Mouse (Mus musculus) heart, postnatal 36 days (tissue): Measurements from ENCODE around the gene Sdk1. TPM values are rescaled to one million over a fixed set of nuclear protein-coding genes. Genes with fewer than 3 reads are reported as not detected.

ENCODE experiments used
- DNase-seq, 2 experiments: peaks; one replicate each; pipeline ENCODE4 v3.0.0; 2021 to 2022
- intact Hi-C: fragments of 180-260 bp; cut with DNase I; formaldehyde crosslinking; loops from one replicate; pipeline ENCODE4 v1.15.1; 2025
- total RNA-seq, 2 experiments: library from RNA; stranded (reverse); gene quantifications; 2 replicates each; pipeline ENCODE4 v1.2.3; 2021

The Sdk1 gene
- total RNA-seq, 2 experiments from 2014 or later: 1.7 to 1.8 TPM

DNA sequence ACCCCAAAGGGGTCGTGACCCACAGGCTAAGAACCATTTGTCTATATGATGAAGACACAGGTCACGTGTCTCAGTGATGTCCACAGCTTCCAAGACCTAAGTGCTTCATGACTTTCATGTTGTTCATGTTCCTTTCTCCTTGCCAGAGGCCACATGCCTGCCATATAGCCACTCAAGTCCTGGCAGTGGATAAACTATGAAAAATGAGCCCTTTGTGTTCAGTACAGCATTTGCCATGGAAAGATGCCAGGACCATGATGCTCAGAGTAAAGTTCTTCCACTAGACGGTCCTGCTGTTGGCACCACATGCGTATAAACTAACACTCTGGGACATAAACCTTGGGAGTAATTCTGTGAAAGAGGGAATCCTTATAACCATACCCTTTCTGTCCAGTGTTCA is 75.8 kb downstream of the Sdk1 start:
- DNase-seq: no peak
- intact Hi-C loops: no loop called here

DNA sequence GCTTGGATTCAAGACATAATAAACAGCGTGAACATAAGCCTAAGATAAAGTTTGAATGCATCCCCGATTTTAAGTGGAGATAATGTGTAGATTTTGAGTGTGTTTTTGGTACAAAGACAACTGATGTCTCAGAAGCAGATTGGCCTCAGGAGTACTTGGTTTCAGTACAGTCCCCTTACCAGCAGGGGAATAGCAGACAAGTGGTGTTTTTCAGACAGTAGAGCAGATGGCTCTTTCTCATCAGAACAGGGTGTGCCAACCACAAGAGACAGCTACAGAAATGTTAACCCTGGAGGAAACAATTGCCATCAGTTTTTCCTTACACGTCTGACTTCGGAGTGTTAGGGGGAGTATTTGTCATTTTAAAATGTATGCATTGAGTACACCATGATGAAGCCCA is 83.6 kb downstream of the Sdk1 start:
- DNase-seq: no peak
- intact Hi-C loops: no loop called here

GRCm38 (mm10) chr5:141344376-141344775 is 103.1 kb downstream of the Sdk1 start:
- intact Hi-C loops: no loop called here
- DNase-seq: no peak

- intact Hi-C loops: no loop called here
- no peak for DNase-seq
Measured at GRCm38 (mm10) chr5:141345476-141345875, 104.2 kb downstream of the Sdk1 start.

- intact Hi-C loops: no loop called here
- DNase-seq: no peak
Measured at GRCm38 (mm10) chr5:141362676-141363075, 121.4 kb downstream of the Sdk1 start.

GRCm38 (mm10) chr5:141363956-141364355 is 122.7 kb downstream of the Sdk1 start:
- intact Hi-C loops: no loop called here
- DNase-seq: no peak

GRCm38 (mm10) chr5:141368567-141368966 is 127.3 kb downstream of the Sdk1 start:
- intact Hi-C loops: no loop called here
- no peak for DNase-seq

GRCm38 (mm10) chr5:141374797-141375196 is 133.5 kb downstream of the Sdk1 start:
- intact Hi-C loops: no loop called here
- DNase-seq: no peak

GRCm38 (mm10) chr5:141379836-141380773 is 138.8 kb downstream of the Sdk1 start:
- DNase-seq: no peak
- intact Hi-C loops: no loop called here

DNA sequence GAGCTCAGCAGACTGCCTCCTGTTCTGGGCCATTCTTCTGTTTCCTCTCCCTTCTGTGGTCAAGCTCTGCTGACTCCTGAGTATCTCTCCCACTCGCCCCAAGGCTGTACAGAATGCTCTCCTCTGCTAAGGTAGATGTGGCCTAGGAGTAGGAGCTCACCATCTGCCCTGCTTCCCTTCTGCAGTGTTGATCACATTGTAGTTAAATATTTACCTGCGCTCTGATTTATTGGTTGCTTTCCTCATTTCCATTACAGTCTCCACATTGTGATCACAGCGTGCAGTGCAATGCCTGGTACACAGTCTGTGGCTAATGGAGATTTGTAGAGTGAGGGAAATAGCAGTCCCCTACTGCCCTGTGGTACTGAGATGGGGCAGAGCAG is 139.5 kb downstream of the Sdk1 start:
- DNase-seq: no peak
- intact Hi-C loops: no loop called here

- intact Hi-C loops: no loop called here
- DNase-seq: no peak
Measured at GRCm38 (mm10) chr5:141381581-141381980, 140.3 kb downstream of the Sdk1 start.

DNA sequence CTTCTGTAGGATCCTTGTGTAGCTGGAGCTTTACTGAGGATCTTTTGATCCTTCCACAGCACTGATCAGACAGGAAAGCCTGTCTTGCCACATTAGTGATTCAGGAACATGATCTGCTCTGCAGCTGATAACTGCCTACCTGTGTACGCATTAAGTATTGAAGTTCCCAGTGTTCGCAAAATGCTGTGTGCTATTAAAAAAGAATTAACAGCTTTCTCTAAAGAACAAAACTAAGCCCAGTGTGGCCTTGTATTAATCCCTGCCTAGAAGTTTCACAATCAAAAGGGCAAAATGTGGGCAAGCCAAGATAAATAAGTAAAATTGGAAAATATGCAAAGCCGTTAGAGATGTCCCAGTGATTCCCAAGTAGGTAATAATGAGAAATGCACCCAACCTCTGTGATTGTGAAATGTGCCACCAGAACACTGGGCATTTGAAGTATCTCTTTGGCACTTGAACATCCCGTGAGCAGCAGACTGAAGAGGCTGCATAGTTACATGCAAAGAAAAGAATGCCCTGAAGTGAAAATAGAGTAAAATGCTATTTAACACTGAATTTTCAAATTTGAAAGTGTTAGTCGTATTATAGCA is 141.1 kb downstream of the Sdk1 start:
- no peak for DNase-seq
- intact Hi-C loops: no loop called here

DNA sequence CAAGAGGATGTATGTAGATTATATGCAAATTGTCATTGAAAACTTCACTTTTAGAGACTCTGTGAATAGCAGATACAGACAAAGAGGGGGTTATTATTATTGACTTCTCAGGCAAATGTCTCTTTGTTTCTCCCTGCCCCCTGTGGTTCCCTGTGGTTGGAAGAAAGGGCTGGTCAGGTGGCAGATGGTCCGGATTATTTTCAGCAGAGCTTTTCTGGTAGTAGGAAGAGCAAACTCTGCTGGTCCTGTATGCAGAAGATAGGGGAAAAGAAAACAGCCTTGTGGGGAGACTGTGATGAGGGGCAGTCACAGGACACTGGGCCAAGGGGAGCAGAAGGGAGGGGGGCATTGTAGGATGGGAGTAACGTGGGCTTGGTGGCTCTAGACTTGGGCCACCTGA is 147.2 kb downstream of the Sdk1 start:
- no peak for DNase-seq
- intact Hi-C loops: no loop called here

DNA sequence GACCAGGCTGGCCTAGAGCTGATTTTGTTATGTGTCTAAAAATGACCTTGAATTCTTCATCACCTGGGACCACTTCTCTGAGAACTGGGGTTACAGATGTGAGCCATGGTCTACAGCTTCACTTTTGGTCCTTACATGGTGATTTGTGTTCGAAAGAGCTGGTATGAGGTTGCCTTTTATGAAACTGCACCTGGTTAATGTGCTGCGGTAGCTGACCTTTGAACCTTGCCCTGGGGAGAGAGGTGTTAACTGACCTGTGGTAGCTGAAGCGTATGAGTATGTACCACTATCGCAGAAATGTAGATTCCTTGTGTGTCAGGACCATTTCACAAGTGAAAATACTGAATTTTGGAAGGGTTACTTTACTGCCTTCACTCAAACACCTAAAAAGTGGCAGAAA is 149.3 kb downstream of the Sdk1 start:
- no peak for DNase-seq
- intact Hi-C loops: no loop called here

- no peak for DNase-seq
- intact Hi-C loops: no loop called here
Measured at GRCm38 (mm10) chr5:141391153-141391552, 149.9 kb downstream of the Sdk1 start.

GRCm38 (mm10) chr5:141393846-141394245 is 152.6 kb downstream of the Sdk1 start:
- intact Hi-C loops: no loop called here
- DNase-seq: no peak

DNA sequence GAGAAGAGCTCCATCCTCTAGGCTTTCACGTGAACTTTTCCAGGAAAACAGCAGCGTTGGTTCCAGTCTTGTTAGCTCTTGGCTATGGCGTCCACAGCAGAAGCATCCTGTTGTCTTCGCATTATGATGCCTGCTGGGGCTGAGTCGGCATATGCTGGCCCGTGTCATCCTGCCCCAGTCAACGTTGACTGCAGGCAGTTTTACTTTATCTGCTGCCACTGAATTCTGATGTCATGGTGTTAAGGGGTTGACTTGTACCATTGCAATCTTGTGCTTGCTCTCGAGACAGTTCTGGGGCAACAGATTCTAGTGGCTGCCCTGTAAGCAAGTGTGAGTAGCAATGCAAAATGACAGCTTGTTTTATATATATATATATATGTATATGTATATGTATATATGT is 153.3 kb downstream of the Sdk1 start:
- DNase-seq: no peak
- intact Hi-C loops: no loop called here

DNA sequence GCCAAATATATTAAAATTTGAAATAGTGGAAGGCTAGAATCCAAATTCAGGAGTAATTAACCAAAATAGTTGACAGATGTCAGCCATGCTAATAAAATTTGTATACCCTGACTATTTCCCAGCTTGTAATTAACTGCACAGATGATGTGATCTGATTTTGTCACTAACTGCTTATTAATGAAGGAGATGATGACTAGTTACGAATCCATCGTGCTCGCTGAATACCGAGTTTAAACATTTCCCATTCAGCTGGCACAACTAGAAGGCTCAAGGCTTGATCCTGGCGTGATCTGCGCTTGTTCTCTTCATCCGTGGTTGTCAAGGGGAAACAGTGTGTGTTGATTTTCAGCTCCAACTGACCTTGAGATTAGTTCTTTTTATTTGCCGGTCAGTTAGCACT is 162.5 kb downstream of the Sdk1 start:
- intact Hi-C loops: no loop called here
- DNase-seq: no peak

GRCm38 (mm10) chr5:141404651-141405050 is 163.4 kb downstream of the Sdk1 start:
- intact Hi-C loops: no loop called here
- no peak for DNase-seq

GRCm38 (mm10) chr5:141406926-141407325 is 165.6 kb downstream of the Sdk1 start:
- intact Hi-C loops: no loop called here

DNA sequence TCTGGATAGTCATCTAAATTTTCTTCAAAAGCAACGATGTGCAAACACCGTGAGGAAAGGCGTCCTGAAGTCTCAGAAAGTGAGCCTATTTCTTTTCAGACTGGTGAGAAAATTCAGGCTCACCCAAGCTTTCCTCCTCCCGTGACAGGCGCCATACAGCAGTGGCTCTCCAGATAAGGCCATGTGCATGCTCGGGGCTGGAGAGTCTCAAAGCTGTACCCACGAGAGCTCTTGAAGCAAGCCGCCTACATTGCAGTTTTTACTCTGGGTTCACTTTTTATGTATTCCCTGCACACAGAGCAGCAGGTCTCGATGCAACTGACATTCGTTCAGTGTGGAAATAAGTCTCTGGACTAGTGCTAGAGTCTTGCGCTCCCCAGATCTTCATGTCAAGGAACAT is 171.7 kb downstream of the Sdk1 start:
- intact Hi-C loops: no loop called here

More at GRCm38 (mm10) chr5:141406926-141407325, 165.6 kb downstream of the Sdk1 start:
- no peak for DNase-seq

DNA sequence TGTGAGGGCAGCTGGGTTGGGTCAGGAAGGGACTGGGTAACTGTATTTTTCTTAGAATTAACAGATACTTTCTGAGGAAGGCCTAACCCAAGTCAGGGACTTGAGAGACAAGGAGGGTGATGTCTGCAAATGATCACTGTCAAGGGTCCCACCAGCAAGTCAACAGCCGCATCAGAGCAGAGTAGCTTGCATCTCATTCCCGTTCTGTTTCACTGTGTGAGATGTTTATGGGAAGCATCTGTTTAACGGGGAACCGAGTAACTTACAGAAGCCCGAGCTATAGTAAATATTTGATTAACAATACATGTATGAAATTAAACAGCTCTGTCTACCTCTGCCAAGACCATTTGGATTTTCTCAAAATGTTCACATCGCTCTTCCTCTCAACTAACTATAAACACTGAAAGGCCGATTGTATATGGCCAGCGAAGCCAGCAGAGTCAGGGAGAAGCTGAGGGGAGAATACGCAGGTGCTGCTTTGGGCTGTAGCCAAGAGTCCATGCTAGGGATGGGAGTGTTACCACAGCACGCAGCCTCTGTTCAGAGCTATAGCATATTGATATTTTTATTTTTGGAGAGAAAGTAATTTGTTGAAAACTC is 174.5 kb downstream of the Sdk1 start:
- DNase-seq: no peak
- intact Hi-C loops: no loop called here

More for the DNA sequence above, 171.7 kb downstream of the Sdk1 start:
- DNase-seq: no peak
